Mouse (Mus musculus): ENCODE data around the gene Ucp3. TPM values are rescaled to one million over a fixed set of nuclear protein-coding genes. Genes with fewer than 3 reads are reported as not detected.

The Ucp3 gene
- polyA plus RNA-seq (2015; fragmentation: Nextera tagmentation; extraction: Ambion mirVana), result 0.11 and 0.29 TPM in 2 replicates

GRCm38 (mm10) chr7:100472777-100473176, at the start of gene Ucp3:
Ucp3 (plus strand) TSS chr7:100472990.
- Histone ChIP-seq H3K9ac (no peak within 1 kb of the TSS), H3K9me3 (replicated peaks) (no peaks in the 10 kb centered on the region), H3K27ac (no peak within 1 kb of the TSS), H3K4me2 (no peak within 1 kb of the TSS), H3K36me3 (no peaks in the 10 kb centered on the region; the same call in 1 of the 2 replicates), H3K4me1 (replicated peaks) (peaks cover 27% of the 10 kb centered on the region), H3K4me3 (no peak within 1 kb of the TSS), H3K27me3 (no peaks in the 10 kb centered on the region)
- 61% methylated on average over 6 of the region's 6 CpGs for WGBS
- peak; percentile 36; the same call in 1 of the 2 replicates for ATAC-seq (replicated peaks; ENCODE audit: insufficient number of reproducible peaks, insufficient read depth, low FRiP score, low read depth)

GRCm38 (mm10) chr7:100425795-100426194, 47.0 kb upstream of the Ucp3 start:
- Histone ChIP-seq H3K27ac (no peak overlapping the region), H3K9ac (no peak overlapping the region), H3K36me3 (peaks cover 56% of the 10 kb centered on the region), H3K9me3 (replicated peaks) (no peaks in the 10 kb centered on the region), H3K4me3 (no peak overlapping the region), H3K27me3 (no peaks in the 10 kb centered on the region), H3K4me2 (no peak overlapping the region), H3K4me1 (replicated peaks) (peaks cover 3% of the 10 kb centered on the region; the same call in 1 of the 2 replicates)
- ATAC-seq (replicated peaks; ENCODE audit: insufficient number of reproducible peaks, insufficient read depth, low FRiP score, low read depth), result no peak
- WGBS, result 88% methylated on average over 3 of the region's 3 CpGs

GRCm38 (mm10) chr7:100429102-100429501, 43.7 kb upstream of the Ucp3 start:
- Histone ChIP-seq H3K9me3 (replicated peaks) (no peaks in the 10 kb centered on the region), H3K27ac (no peak overlapping the region), H3K36me3 (peaks cover 67% of the 10 kb centered on the region), H3K9ac (no peak overlapping the region), H3K27me3 (no peaks in the 10 kb centered on the region), H3K4me1 (replicated peaks) (peaks cover 5% of the 10 kb centered on the region; the same call in 1 of the 2 replicates), H3K4me2 (no peak overlapping the region), H3K4me3 (no peak overlapping the region)
- 38% methylated on average over 3 of the region's 3 CpGs for WGBS
- no peak for ATAC-seq (replicated peaks; ENCODE audit: insufficient number of reproducible peaks, insufficient read depth, low FRiP score, low read depth)

GRCm38 (mm10) chr7:100429911-100430310, 42.9 kb upstream of the Ucp3 start:
- Histone ChIP-seq H3K27ac (peak overlapping the region; percentile 55; the same call in 1 of the 2 replicates), H3K4me2 (no peak overlapping the region), H3K9ac (no peak overlapping the region), H3K27me3 (no peaks in the 10 kb centered on the region), H3K9me3 (replicated peaks) (no peaks in the 10 kb centered on the region), H3K36me3 (peaks cover 63% of the 10 kb centered on the region), H3K4me1 (replicated peaks) (peaks cover 5% of the 10 kb centered on the region; the same call in 1 of the 2 replicates), H3K4me3 (no peak overlapping the region)
- WGBS, result 83% methylated on average over 11 of the region's 11 CpGs
- ATAC-seq (replicated peaks; ENCODE audit: insufficient number of reproducible peaks, insufficient read depth, low FRiP score, low read depth), result no peak

GRCm38 (mm10) chr7:100431103-100431502, 41.7 kb upstream of the Ucp3 start:
- Histone ChIP-seq H3K4me1 (replicated peaks) (peaks cover 9% of the 10 kb centered on the region), H3K9me3 (replicated peaks) (no peaks in the 10 kb centered on the region), H3K4me3 (no peak overlapping the region), H3K27ac (peak overlapping the region; percentile 55), H3K36me3 (peaks cover 57% of the 10 kb centered on the region), H3K9ac (no peak overlapping the region), H3K27me3 (no peaks in the 10 kb centered on the region), H3K4me2 (no peak overlapping the region)
- 56% methylated on average over 5 of the region's 5 CpGs for WGBS
- ATAC-seq (replicated peaks; ENCODE audit: insufficient number of reproducible peaks, insufficient read depth, low FRiP score, low read depth), result peak; percentile 81

GRCm38 (mm10) chr7:100433295-100433694, 39.5 kb upstream of the Ucp3 start:
- no peak overlapping the region for H3K27ac ChIP-seq
- WGBS, result 89% methylated on average over 6 of the region's 6 CpGs
- H3K27me3 ChIP-seq, result no peaks in the 10 kb centered on the region
- no peaks in the 10 kb centered on the region for H3K9me3 ChIP-seq (replicated peaks)
- ATAC-seq (replicated peaks; ENCODE audit: insufficient number of reproducible peaks, insufficient read depth, low FRiP score, low read depth), result no peak
- peaks cover 53% of the 10 kb centered on the region for H3K36me3 ChIP-seq
- no peak overlapping the region for H3K4me3 ChIP-seq
- H3K9ac ChIP-seq, result no peak overlapping the region
- H3K4me1 ChIP-seq (replicated peaks), result peaks cover 9% of the 10 kb centered on the region
- H3K4me2 ChIP-seq, result no peak overlapping the region

- H3K4me2 ChIP-seq, result no peak overlapping the region
- H3K9ac ChIP-seq, result no peak overlapping the region
- no peak overlapping the region for H3K4me3 ChIP-seq
- 83% methylated on average over 4 of the region's 4 CpGs for WGBS
- no peaks in the 10 kb centered on the region for H3K4me1 ChIP-seq (replicated peaks)
- peaks cover 47% of the 10 kb centered on the region; the same call in 1 of the 2 replicates for H3K36me3 ChIP-seq
- no peak for ATAC-seq (replicated peaks; ENCODE audit: insufficient number of reproducible peaks, insufficient read depth, low FRiP score, low read depth)
- no peak overlapping the region for H3K27ac ChIP-seq
- no peaks in the 10 kb centered on the region for H3K27me3 ChIP-seq
- no peaks in the 10 kb centered on the region for H3K9me3 ChIP-seq (replicated peaks)
These were observed 29.1 kb upstream of the Ucp3 start for GRCm38 (mm10) chr7:100443728-100444127.

- WGBS, result 96% methylated on average over 5 of the region's 5 CpGs
- no peaks in the 10 kb centered on the region for H3K4me1 ChIP-seq (replicated peaks)
- H3K36me3 ChIP-seq, result peaks cover 55% of the 10 kb centered on the region
- no peak overlapping the region for H3K9ac ChIP-seq
- no peaks in the 10 kb centered on the region for H3K9me3 ChIP-seq (replicated peaks)
- no peak overlapping the region for H3K4me2 ChIP-seq
- no peak overlapping the region for H3K27ac ChIP-seq
- no peaks in the 10 kb centered on the region for H3K27me3 ChIP-seq
- ATAC-seq (replicated peaks; ENCODE audit: insufficient number of reproducible peaks, insufficient read depth, low FRiP score, low read depth), result no peak
- H3K4me3 ChIP-seq, result no peak overlapping the region
These were observed 26.5 kb upstream of the Ucp3 start for GRCm38 (mm10) chr7:100446271-100446670.

GRCm38 (mm10) chr7:100448530-100448929, 24.3 kb upstream of the Ucp3 start:
- Histone ChIP-seq H3K4me3 (no peak overlapping the region), H3K27me3 (no peaks in the 10 kb centered on the region), H3K9ac (no peak overlapping the region), H3K36me3 (peaks cover 51% of the 10 kb centered on the region), H3K27ac (no peak overlapping the region), H3K4me2 (no peak overlapping the region), H3K4me1 (replicated peaks) (no peaks in the 10 kb centered on the region), H3K9me3 (replicated peaks) (no peaks in the 10 kb centered on the region)
- WGBS, result 91% methylated on average over 12 of the region's 12 CpGs
- no peak for ATAC-seq (replicated peaks; ENCODE audit: insufficient number of reproducible peaks, insufficient read depth, low FRiP score, low read depth)

GRCm38 (mm10) chr7:100448985-100449384, 23.8 kb upstream of the Ucp3 start:
- no peak overlapping the region for H3K4me2 ChIP-seq
- no peak for ATAC-seq (replicated peaks; ENCODE audit: insufficient number of reproducible peaks, insufficient read depth, low FRiP score, low read depth)
- H3K27me3 ChIP-seq, result no peaks in the 10 kb centered on the region
- no peaks in the 10 kb centered on the region for H3K9me3 ChIP-seq (replicated peaks)
- WGBS, result 73% methylated on average over 3 of the region's 3 CpGs
- no peak overlapping the region for H3K9ac ChIP-seq
- peaks cover 55% of the 10 kb centered on the region for H3K36me3 ChIP-seq
- H3K27ac ChIP-seq, result no peak overlapping the region
- no peak overlapping the region for H3K4me3 ChIP-seq
- H3K4me1 ChIP-seq (replicated peaks), result no peaks in the 10 kb centered on the region

GRCm38 (mm10) chr7:100458153-100458552, 14.6 kb upstream of the Ucp3 start:
- H3K4me2 ChIP-seq, result no peak overlapping the region
- peaks cover 30% of the 10 kb centered on the region for H3K36me3 ChIP-seq
- H3K9ac ChIP-seq, result no peak overlapping the region
- 43% methylated on average over 1 of the region's 1 CpGs for WGBS
- H3K9me3 ChIP-seq (replicated peaks), result no peaks in the 10 kb centered on the region
- no peaks in the 10 kb centered on the region for H3K27me3 ChIP-seq
- H3K4me1 ChIP-seq (replicated peaks), result peaks cover 11% of the 10 kb centered on the region
- ATAC-seq (replicated peaks; ENCODE audit: insufficient number of reproducible peaks, insufficient read depth, low FRiP score, low read depth), result 0 out of 2 replicates have a peak, but pooled peaks have one; percentile 15
- no peak overlapping the region for H3K27ac ChIP-seq
- H3K4me3 ChIP-seq, result no peak overlapping the region

- no peak overlapping the region for H3K9ac ChIP-seq
- ATAC-seq (replicated peaks; ENCODE audit: insufficient number of reproducible peaks, insufficient read depth, low FRiP score, low read depth), result no peak
- H3K4me1 ChIP-seq (replicated peaks), result peaks cover 19% of the 10 kb centered on the region
- H3K27me3 ChIP-seq, result no peaks in the 10 kb centered on the region
- no peak overlapping the region for H3K4me3 ChIP-seq
- no peak overlapping the region for H3K4me2 ChIP-seq
- H3K9me3 ChIP-seq (replicated peaks), result no peaks in the 10 kb centered on the region
- H3K36me3 ChIP-seq, result peaks cover 15% of the 10 kb centered on the region
- WGBS, result 82% methylated on average over 3 of the region's 3 CpGs
- no peak overlapping the region for H3K27ac ChIP-seq
These were observed 12.9 kb upstream of the Ucp3 start for GRCm38 (mm10) chr7:100459862-100460261.
